21 mouse cellular contexts compared by ENCODE assay signal in the genomic region with DNA sequence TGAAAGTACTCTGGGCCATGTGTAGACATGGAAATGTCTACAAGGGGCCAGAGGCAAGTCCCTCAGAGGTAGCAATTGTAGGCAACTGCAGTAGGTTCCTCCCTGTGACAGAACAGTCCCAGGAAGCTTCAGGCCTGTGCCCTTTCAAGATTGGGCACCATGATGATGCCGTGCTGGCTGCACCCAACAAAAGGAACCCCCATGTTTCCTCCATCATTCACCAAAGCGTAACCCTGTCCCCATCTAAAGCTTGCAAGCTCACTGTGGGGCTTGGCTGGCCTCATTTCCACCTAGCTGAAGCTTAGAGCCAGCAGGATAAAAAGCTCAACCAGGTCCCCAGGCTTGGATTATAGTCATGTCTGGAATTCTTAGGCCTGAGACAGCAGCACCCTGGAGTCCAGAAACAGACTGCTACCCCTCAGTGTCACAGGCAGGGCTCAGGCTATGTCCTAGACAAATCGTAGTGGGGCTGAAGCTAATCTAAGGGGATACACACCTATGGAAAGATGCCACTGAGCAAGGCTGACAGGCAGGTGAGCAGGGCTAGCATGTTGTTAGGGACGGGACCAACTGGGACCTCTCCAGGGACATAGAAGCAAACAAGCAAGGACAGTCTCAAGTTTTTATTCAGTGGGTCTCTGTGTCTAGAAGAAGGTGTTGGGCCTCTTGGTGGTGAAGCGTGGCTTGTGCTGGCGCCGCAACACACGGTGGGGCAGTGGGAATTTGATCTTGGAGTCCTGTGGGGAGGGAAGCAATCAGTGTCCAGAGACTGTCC. TPM values are rescaled to one million over a fixed set of nuclear protein-coding genes. Genes with fewer than 3 reads are reported as not detected.
A peak's percentile ranks its signal among the peaks of the same experiment; 100 is the strongest.
DNase-seq lines count a peak whose midpoint lies in the region; ATAC-seq and TF ChIP-seq lines count a peak whose summit lies in the region.
"Had no signal": no experiment of that assay in that cellular context is flagged by ENCODE, and none has a peak within 500 bp of the region (broad histone marks: within the 10 kb centered on the region; RNA-seq: fewer than 3 reads in every experiment).

No protein-coding gene starts in this region.

- in situ Hi-C loops in ES-E14 (cut with MboI; ENCODE audit: low sequenced_read_pairs in 2 of 2, unreplicated experiment in 2 of 2): no loop called here

- no peak overlapping the region for H3K9ac ChIP-seq in forebrain, embryonic 15.5 days (replicated peaks)
- peak overlapping the region; percentile 91; the same call in 1 of the 2 replicates for H3K9ac ChIP-seq in liver, embryonic 12.5 days
- no peak overlapping the region for H3K9ac ChIP-seq in liver, postnatal 0 days (replicated peaks)
- H3K9ac ChIP-seq in ES-E14 (ENCODE audit: insufficient read depth, low read depth, low read length, poor library complexity, severe bottlenecking): peak overlapping the region; percentile 100; the same call in 1 of the 2 replicates
- H3K9ac ChIP-seq in liver, embryonic 13.5 days: peak overlapping the region; percentile 95; the same call in 1 of the 2 replicates
- H3K9ac ChIP-seq: hindbrain, embryonic 14.5 days; lung, embryonic 15.5 days had no signal

- peaks cover 47% of the 10 kb centered on the region for H3K4me1 ChIP-seq in forebrain, embryonic 10.5 days
- H3K4me1 ChIP-seq in forebrain, embryonic 15.5 days: peaks cover 27% of the 10 kb centered on the region
- peaks cover 52% of the 10 kb centered on the region for H3K4me1 ChIP-seq in liver, embryonic 12.5 days
- H3K4me1 ChIP-seq in liver, postnatal 0 days (ENCODE audit: insufficient read depth): peaks cover 30% of the 10 kb centered on the region
- peaks cover 4 to 19% of the 10 kb centered on the region in 2 experiments; a peak in 3 of 4 replicates for H3K4me1 ChIP-seq in ES-E14 (ENCODE audit: control insufficient read depth in 2 of 2, insufficient read depth in 2 of 2, low read length in 2 of 2, poor library complexity in 1 of 2)
- peaks cover 60% of the 10 kb centered on the region for H3K4me1 ChIP-seq in liver, embryonic 13.5 days (replicated peaks)

- no peak for DNase-seq in forebrain, embryonic 10.5 days (ENCODE audit: extremely low spot score, low spot score)
- DNase-seq in liver, postnatal 0 days: no peak
- DNase-seq in ES-E14 (ENCODE audit: low read depth, low spot score): no peak
- no peak for DNase-seq in liver, embryonic 13.5 days
- no peak for DNase-seq in urinary bladder, adult 18-20 months (ENCODE audit: low spot score in 2 of 2)
- no peak for DNase-seq in layer of hippocampus, adult 2 months (ENCODE audit: low spot score in 2 of 2)
- DNase-seq: adrenal gland, adult 8-10 months; heart, postnatal 36 days; lung, postnatal 4 days; right cerebral cortex, adult 18-20 months had no signal

- no peak overlapping the region for H3K27ac ChIP-seq in forebrain, embryonic 10.5 days
- H3K27ac ChIP-seq in forebrain, embryonic 15.5 days (replicated peaks): no peak overlapping the region
- peak overlapping the region; percentile 74 for H3K27ac ChIP-seq in liver, embryonic 12.5 days
- H3K27ac ChIP-seq in liver, postnatal 0 days (ENCODE audit: low read depth): no peak overlapping the region
- no peak overlapping the region for H3K27ac ChIP-seq in ES-E14 (ENCODE audit: insufficient read depth, low read depth, low read length, poor library complexity, severe bottlenecking)
- H3K27ac ChIP-seq in liver, embryonic 13.5 days: peak overlapping the region; percentile 83
- no peak overlapping the region for H3K27ac ChIP-seq in layer of hippocampus, adult 2 months
- H3K27ac ChIP-seq: embryonic facial prominence, embryonic 13.5 days; hindbrain, embryonic 14.5 days; lung, embryonic 15.5 days; neural tube, embryonic 13.5 days had no signal

- TF ChIP-seq CTCF in liver, postnatal 0 days (IDR thresholded peaks at IDR 0.05; ENCODE audit: low read depth): no peak
- no peak for TF ChIP-seq CTCF in layer of hippocampus, adult 2 months (conservative IDR thresholded peaks at IDR 0.05)

- H3K27me3 ChIP-seq in forebrain, embryonic 10.5 days (ENCODE audit: poor library complexity, severe bottlenecking): peaks cover 51% of the 10 kb centered on the region
- H3K27me3 ChIP-seq in forebrain, embryonic 15.5 days: peaks cover 41% of the 10 kb centered on the region
- H3K27me3 ChIP-seq in liver, embryonic 12.5 days (replicated peaks): peaks cover 45% of the 10 kb centered on the region
- peaks cover 34% of the 10 kb centered on the region for H3K27me3 ChIP-seq in liver, postnatal 0 days (ENCODE audit: insufficient read depth, low read length)
- peaks cover 45% of the 10 kb centered on the region for H3K27me3 ChIP-seq in liver, embryonic 13.5 days

- no peak overlapping the region for H3K4me2 ChIP-seq in forebrain, embryonic 15.5 days (replicated peaks)
- peak overlapping the region; percentile 84; the same call in 1 of the 2 replicates for H3K4me2 ChIP-seq in liver, embryonic 12.5 days
- no peak overlapping the region for H3K4me2 ChIP-seq in liver, postnatal 0 days (ENCODE audit: low read depth, low read length)
- peak overlapping the region; percentile 96; the same call in 1 of the 2 replicates for H3K4me2 ChIP-seq in liver, embryonic 13.5 days

- 91% methylated on average over 8 of the region's 8 CpGs for WGBS in forebrain, embryonic 10.5 days
- WGBS in forebrain, embryonic 15.5 days: 89% methylated on average over 8 of the region's 8 CpGs
- WGBS in liver, embryonic 12.5 days (ENCODE audit: insufficient replicate concordance): 84% methylated on average over 8 of the region's 8 CpGs
- 92% methylated on average over 8 of the region's 8 CpGs for WGBS in liver, postnatal 0 days (ENCODE audit: insufficient replicate concordance)
- 87% methylated on average over 8 of the region's 8 CpGs for WGBS in liver, embryonic 13.5 days (ENCODE audit: insufficient replicate concordance)

- peaks cover 38% of the 10 kb centered on the region for H3K36me3 ChIP-seq in forebrain, embryonic 10.5 days (replicated peaks)
- peaks cover 30% of the 10 kb centered on the region for H3K36me3 ChIP-seq in forebrain, embryonic 15.5 days
- H3K36me3 ChIP-seq in liver, embryonic 12.5 days: peaks cover 35% of the 10 kb centered on the region
- peaks cover 20% of the 10 kb centered on the region for H3K36me3 ChIP-seq in liver, postnatal 0 days (replicated peaks; ENCODE audit: insufficient read depth, low read length)
- H3K36me3 ChIP-seq in ES-E14 (ENCODE audit: control insufficient read depth, insufficient read depth, low read length, poor library complexity, severe bottlenecking): peaks cover 30% of the 10 kb centered on the region
- peaks cover 34% of the 10 kb centered on the region for H3K36me3 ChIP-seq in liver, embryonic 13.5 days

- ATAC-seq in forebrain, embryonic 15.5 days (replicated peaks): no peak
- no peak for ATAC-seq in liver, embryonic 12.5 days
- ATAC-seq in liver, postnatal 0 days: no peak
- no peak for ATAC-seq in liver, embryonic 13.5 days (ENCODE audit: low read depth)
- ATAC-seq: intestine, embryonic 16.5 days; midbrain, embryonic 16.5 days had no signal

- no peak for TF ChIP-seq EP300 in liver, postnatal 0 days (IDR thresholded peaks at IDR 0.05; ENCODE audit: low read depth)

- H3K9me3 ChIP-seq in forebrain, embryonic 10.5 days: no peaks in the 10 kb centered on the region
- H3K9me3 ChIP-seq in forebrain, embryonic 15.5 days: no peaks in the 10 kb centered on the region
- H3K9me3 ChIP-seq in liver, embryonic 12.5 days (replicated peaks): no peaks in the 10 kb centered on the region
- no peaks in the 10 kb centered on the region for H3K9me3 ChIP-seq in liver, postnatal 0 days (ENCODE audit: low read length)
- no peaks in the 10 kb centered on the region for H3K9me3 ChIP-seq in ES-E14 (ENCODE audit: control insufficient read depth, insufficient read depth, low read depth, low read length)
- no peaks in the 10 kb centered on the region for H3K9me3 ChIP-seq in liver, embryonic 13.5 days (replicated peaks)
- H3K9me3 ChIP-seq: embryonic facial prominence, embryonic 13.5 days; lung, embryonic 15.5 days; neural tube, embryonic 13.5 days had no signal

- peak overlapping the region; percentile 93 for H3K4me3 ChIP-seq in forebrain, embryonic 10.5 days
- H3K4me3 ChIP-seq in forebrain, embryonic 15.5 days: no peak overlapping the region
- H3K4me3 ChIP-seq in liver, embryonic 12.5 days: peak overlapping the region; percentile 82
- no peak overlapping the region for H3K4me3 ChIP-seq in liver, postnatal 0 days (ENCODE audit: low read depth, low read length)
- H3K4me3 ChIP-seq in ES-E14 (ENCODE audit: insufficient read depth in 1 of 2, low read depth in 1 of 2, low read length in 2 of 2, poor library complexity in 1 of 2, severe bottlenecking in 1 of 2): peak overlapping the region in 1 of 2 experiments; percentile 98; a peak in 2 of 4 replicates
- H3K4me3 ChIP-seq in liver, embryonic 13.5 days (replicated peaks): peak overlapping the region; percentile 84
- no peak overlapping the region for H3K4me3 ChIP-seq in layer of hippocampus, adult 2 months
- H3K4me3 ChIP-seq: heart, embryonic 12.5 days had no signal

RNA-seq across cellular contexts. Expression of a gene that starts 2.3 kb away (rescaled TPM):
- 3,478 and 3,689 TPM in 2 replicates for polyA plus RNA-seq in forebrain, embryonic 10.5 days (2016; fragmentation: Nextera tagmentation; extraction: Ambion mirVana)
- 2,771 and 2,787 TPM in 2 replicates for polyA plus RNA-seq in forebrain, embryonic 15.5 days (2015; fragmentation: Nextera tagmentation; extraction: Ambion mirVana)
- 3,066 and 3,170 TPM in 2 replicates for polyA plus RNA-seq in liver, embryonic 12.5 days (2016; fragmentation: Nextera tagmentation; extraction: Ambion mirVana)
- polyA plus RNA-seq in liver, postnatal 0 days (2015; fragmentation: Nextera tagmentation; extraction: Ambion mirVana): 2,490 and 2,569 TPM in 2 replicates
- total RNA-seq in ES-E14 (2012; rRNA removed): 2,806 and 2,972 TPM in 2 replicates
- polyA plus RNA-seq in liver, embryonic 13.5 days (2015; fragmentation: Nextera tagmentation; extraction: Ambion mirVana): 2,606 and 3,100 TPM in 2 replicates
- 100 to 1,000 TPM; 698 to 704 TPM for total RNA-seq in layer of hippocampus, adult 2 months (2021)

RNA-seq across cellular contexts. Expression of a gene that starts 2.4 kb away (rescaled TPM):
- 0.36 and 0.38 TPM in 2 replicates for polyA plus RNA-seq in forebrain, embryonic 10.5 days (2016; fragmentation: Nextera tagmentation; extraction: Ambion mirVana)
- 1.4 and 1.6 TPM in 2 replicates for polyA plus RNA-seq in forebrain, embryonic 15.5 days (2015; fragmentation: Nextera tagmentation; extraction: Ambion mirVana)
- 0.08 and 0.11 TPM in 2 replicates for polyA plus RNA-seq in liver, embryonic 12.5 days (2016; fragmentation: Nextera tagmentation; extraction: Ambion mirVana)
- polyA plus RNA-seq in liver, postnatal 0 days (2015; fragmentation: Nextera tagmentation; extraction: Ambion mirVana): not detected in 2 replicates
- total RNA-seq in ES-E14 (2012; rRNA removed): 2.5 and 3.4 TPM in 2 replicates
- 0.03 TPM in 2 replicates for polyA plus RNA-seq in liver, embryonic 13.5 days (2015; fragmentation: Nextera tagmentation; extraction: Ambion mirVana)
- total RNA-seq in layer of hippocampus, adult 2 months (2021): 1 to 10 TPM; 5.9 to 8.0 TPM
- total RNA-seq: adrenal gland, adult 8-10 months; gastrocnemius, postnatal 4 days; heart, postnatal 36 days; liver, adult 2 months had no signal
- polyA plus RNA-seq: liver, adult 2 months had no signal

RNA-seq across cellular contexts. Expression of a gene that starts 10.8 kb away (rescaled TPM):
- polyA plus RNA-seq in forebrain, embryonic 10.5 days (2016; fragmentation: Nextera tagmentation; extraction: Ambion mirVana): 69.1 and 69.3 TPM in 2 replicates
- 60.1 and 62.0 TPM in 2 replicates for polyA plus RNA-seq in forebrain, embryonic 15.5 days (2015; fragmentation: Nextera tagmentation; extraction: Ambion mirVana)
- polyA plus RNA-seq in liver, embryonic 12.5 days (2016; fragmentation: Nextera tagmentation; extraction: Ambion mirVana): 28.4 and 30.9 TPM in 2 replicates
- polyA plus RNA-seq in liver, postnatal 0 days (2015; fragmentation: Nextera tagmentation; extraction: Ambion mirVana): 8.3 and 8.7 TPM in 2 replicates
- total RNA-seq in ES-E14 (2012; rRNA removed): 53.4 and 60.8 TPM in 2 replicates
- polyA plus RNA-seq in liver, embryonic 13.5 days (2015; fragmentation: Nextera tagmentation; extraction: Ambion mirVana): 17.7 and 19.0 TPM in 2 replicates
- total RNA-seq in layer of hippocampus, adult 2 months (2021): 10 to 100 TPM; 97.0 to 98.1 TPM

RNA-seq across cellular contexts. Expression of a gene that starts 21.2 kb away (rescaled TPM):
- polyA plus RNA-seq in forebrain, embryonic 10.5 days (2016; fragmentation: Nextera tagmentation; extraction: Ambion mirVana): 184 and 186 TPM in 2 replicates
- 160 and 166 TPM in 2 replicates for polyA plus RNA-seq in forebrain, embryonic 15.5 days (2015; fragmentation: Nextera tagmentation; extraction: Ambion mirVana)
- 78.8 and 81.1 TPM in 2 replicates for polyA plus RNA-seq in liver, embryonic 12.5 days (2016; fragmentation: Nextera tagmentation; extraction: Ambion mirVana)
- 34.3 and 37.9 TPM in 2 replicates for polyA plus RNA-seq in liver, postnatal 0 days (2015; fragmentation: Nextera tagmentation; extraction: Ambion mirVana)
- 52.5 and 82.3 TPM in 2 replicates for total RNA-seq in ES-E14 (2012; rRNA removed)
- polyA plus RNA-seq in liver, embryonic 13.5 days (2015; fragmentation: Nextera tagmentation; extraction: Ambion mirVana): 70.9 and 76.5 TPM in 2 replicates
- total RNA-seq in layer of hippocampus, adult 2 months (2021): 10 to 100 TPM; 82.2 to 88.9 TPM

RNA-seq across cellular contexts. Expression of a gene that starts 31.9 kb away (rescaled TPM):
- 4.7 and 5.9 TPM in 2 replicates for polyA plus RNA-seq in forebrain, embryonic 10.5 days (2016; fragmentation: Nextera tagmentation; extraction: Ambion mirVana)
- polyA plus RNA-seq in forebrain, embryonic 15.5 days (2015; fragmentation: Nextera tagmentation; extraction: Ambion mirVana): 12.4 and 14.3 TPM in 2 replicates
- 0.55 and 0.72 TPM in 2 replicates for polyA plus RNA-seq in liver, embryonic 12.5 days (2016; fragmentation: Nextera tagmentation; extraction: Ambion mirVana)
- polyA plus RNA-seq in liver, postnatal 0 days (2015; fragmentation: Nextera tagmentation; extraction: Ambion mirVana): 0.19 and 0.45 TPM in 2 replicates
- total RNA-seq in ES-E14 (2012; rRNA removed): 3.7 and 6.6 TPM in 2 replicates
- 0.29 and 0.44 TPM in 2 replicates for polyA plus RNA-seq in liver, embryonic 13.5 days (2015; fragmentation: Nextera tagmentation; extraction: Ambion mirVana)
- total RNA-seq in layer of hippocampus, adult 2 months (2021): 10 to 100 TPM; 17.4 to 18.3 TPM

Comparison
In these comparisons a context has a peak if more than half of its experiments do, and no peak if none do; other contexts are left out.
1. H3K27ac ChIP-seq: peak in liver, embryonic 12.5 days (single experiment) and liver, embryonic 13.5 days (single experiment); none in forebrain, embryonic 10.5 days (single experiment), forebrain, embryonic 15.5 days (single experiment), liver, postnatal 0 days (single experiment), ES-E14 (single experiment) and layer of hippocampus, adult 2 months (single experiment).
2. H3K4me3 ChIP-seq: peak in forebrain, embryonic 10.5 days (single experiment), liver, embryonic 12.5 days (single experiment) and liver, embryonic 13.5 days (single experiment); none in forebrain, embryonic 15.5 days (single experiment), liver, postnatal 0 days (single experiment) and layer of hippocampus, adult 2 months (single experiment).
3. H3K4me2 ChIP-seq: peak in liver, embryonic 12.5 days (single experiment) and liver, embryonic 13.5 days (single experiment); none in forebrain, embryonic 15.5 days (single experiment) and liver, postnatal 0 days (single experiment).
4. H3K9ac ChIP-seq: peak in liver, embryonic 12.5 days (single experiment), ES-E14 (single experiment) and liver, embryonic 13.5 days (single experiment); none in forebrain, embryonic 15.5 days (single experiment) and liver, postnatal 0 days (single experiment).